Mouse (Mus musculus) ovary, adult 2 months (tissue): ENCODE measurements around the gene Cpt1b. TPM values are rescaled to one million over a fixed set of nuclear protein-coding genes. Genes with fewer than 3 reads are reported as not detected.

Experiments used
- polyA plus RNA-seq: library from polyadenylated mRNA; depleted of rRNA; stranded (reverse); fragments of >200 nt; gene quantifications from 2 replicates; pipeline ENCODE4 v1.2.3, GENCODE M21; 2012; rRNA removed

Gene Cpt1b
- 1.3 and 1.9 TPM in 2 replicates for polyA plus RNA-seq

DNA sequence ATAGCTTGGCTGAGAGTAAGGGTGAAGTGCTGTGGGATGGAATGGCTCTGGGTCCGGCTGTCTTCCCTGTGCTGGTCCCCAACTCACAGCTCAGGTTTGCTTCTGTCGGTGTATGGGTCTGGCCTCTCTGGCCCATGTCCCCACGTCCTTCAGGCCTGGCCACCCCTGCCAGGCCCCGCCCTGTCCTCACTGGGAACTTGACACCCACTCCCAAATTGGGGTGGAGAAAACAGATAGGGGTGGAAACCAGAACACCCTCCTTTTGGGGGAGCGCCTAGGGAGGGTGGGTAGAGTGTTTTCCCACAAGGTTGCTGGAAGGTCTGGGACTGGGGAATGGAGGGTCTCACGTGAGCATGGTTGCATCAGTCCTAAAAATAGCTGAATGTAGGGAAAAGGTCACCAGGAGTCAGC is at the start of gene Cpt1b:
Gene Cpt1b (minus strand): TSS at position 153 of the 411 bp plus-strand sequence.

DNA sequence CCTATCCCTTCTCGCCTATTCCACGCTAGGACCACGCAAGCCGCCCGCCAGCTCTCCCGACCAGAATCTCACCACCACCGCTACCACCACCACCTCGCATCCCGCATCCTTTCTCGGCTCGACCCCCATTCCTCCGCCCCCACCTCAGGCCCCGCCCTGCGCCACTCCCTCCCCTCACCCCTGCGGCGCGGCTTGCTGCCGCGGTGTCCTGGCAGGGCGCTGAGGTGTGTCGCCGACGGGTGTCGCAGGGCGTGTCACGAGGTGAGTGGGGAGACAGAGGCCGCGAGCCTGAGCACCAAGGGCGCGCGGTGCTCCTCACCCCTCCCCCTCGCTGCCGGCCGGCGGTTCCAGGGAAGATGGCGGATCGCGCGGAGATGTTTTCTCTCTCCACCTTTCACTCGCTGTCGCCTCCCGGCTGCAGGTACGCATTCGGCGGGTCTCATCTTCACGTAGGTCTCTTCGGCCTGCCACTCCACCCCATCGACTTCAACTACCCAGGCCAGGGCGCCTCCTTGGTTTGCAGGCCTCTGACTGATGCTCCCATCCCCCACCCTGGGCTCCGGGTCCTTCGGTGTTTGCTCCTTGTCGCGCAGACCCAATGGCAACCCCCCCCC is 28.3 kb upstream of the Cpt1b start, which contains the start of gene Mapk8ip2:
Gene Mapk8ip2 (plus strand): TSS at position 49 of the 614 bp plus-strand sequence.

DNA sequence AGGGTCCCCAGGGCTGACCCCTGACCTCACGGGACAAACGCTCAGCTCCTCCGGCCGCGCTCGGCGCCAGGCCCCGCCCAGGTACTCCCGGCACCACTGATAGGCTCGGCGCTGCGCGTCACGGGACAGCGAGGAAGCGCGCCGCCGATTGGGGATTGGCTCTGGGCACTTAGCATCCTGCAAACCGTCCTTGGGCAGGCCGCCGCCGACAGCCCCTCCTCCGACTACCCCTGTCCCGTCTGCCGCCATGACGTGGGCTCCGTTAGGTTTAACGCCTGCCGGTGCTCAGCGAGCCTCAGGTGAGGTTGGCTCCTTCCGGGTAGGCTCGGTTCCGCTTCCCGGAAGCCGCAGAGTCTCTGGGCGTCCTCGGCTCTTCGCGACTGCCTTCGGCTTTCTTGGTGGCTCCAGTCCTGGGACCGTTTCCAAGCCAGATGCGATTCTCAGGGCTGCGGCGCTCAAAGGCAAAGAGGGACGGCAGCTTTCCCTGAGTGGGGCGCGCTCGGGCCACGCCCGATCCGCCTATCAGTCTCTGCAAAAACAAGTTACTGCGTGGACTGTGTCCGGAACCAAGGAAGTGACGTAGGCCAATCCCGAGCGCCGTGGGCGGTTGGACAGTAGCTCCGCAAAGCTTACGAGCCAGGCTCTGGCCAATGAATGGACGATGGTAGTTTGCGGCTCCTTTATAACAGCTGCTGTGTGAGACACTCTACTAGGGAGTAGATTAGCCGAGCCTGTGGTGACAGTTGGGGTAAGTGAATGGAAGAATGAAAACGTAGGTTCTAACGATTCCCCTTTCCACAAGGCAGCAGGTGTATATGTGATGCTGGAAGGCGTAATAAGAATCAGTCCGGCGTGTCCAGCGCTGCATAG is 3.9 kb upstream of the Cpt1b start, which contains the start of the genes C730034F03Rik, Gm44502 and Chkb:
Gene C730034F03Rik (plus strand): TSS at position 238 of the 870 bp plus-strand sequence.
Gene Gm44502 (minus strand): TSS at position 345 of the 870 bp plus-strand sequence.
Gene Chkb (minus strand): TSS at position 557 of the 870 bp plus-strand sequence.

DNA sequence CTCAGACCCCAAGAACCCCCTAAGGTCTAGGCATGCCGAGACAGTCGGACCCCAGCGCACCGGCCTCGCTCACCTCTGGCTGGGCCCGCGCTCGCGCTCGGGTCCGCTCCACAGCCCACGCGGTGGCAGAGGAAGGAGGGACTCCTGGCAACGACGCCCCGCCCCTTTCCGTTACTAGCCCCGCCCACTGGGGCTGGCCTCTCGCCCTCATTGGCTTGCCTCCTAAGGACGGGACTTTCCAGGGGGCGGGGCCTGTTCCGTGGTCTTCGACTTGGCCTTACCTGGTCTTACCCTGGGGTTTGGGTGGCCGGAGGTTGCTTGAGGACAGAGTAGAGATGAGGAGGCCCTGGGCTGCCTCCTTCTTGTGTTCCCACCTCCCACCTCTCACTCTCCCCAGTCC is 15.5 kb downstream of the Cpt1b start, which contains the start of gene Syce3:
Gene Syce3 (minus strand): TSS at position 386 of the 400 bp plus-strand sequence.

DNA sequence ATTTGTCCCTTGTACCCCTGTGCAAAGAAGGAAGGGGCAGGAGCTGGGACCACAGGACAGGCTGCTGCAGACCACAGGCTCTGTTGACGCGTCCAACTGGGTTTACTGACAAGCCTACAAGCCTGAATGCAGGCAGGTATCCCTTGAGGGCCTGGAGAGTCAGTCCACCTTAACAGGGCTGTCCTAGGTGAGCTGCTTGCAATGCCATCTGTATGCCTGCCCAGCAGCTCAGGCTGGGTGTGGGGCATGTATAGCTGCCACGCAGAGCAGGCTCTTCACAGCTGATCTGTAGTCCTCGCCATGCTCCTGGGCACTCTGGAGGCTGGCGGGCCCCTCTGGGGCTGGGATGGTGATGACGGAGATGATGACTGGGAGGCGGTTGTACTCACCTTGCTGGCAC is 41.0 kb downstream of the Cpt1b start, which contains the start of gene Klhdc7b:
Gene Klhdc7b (plus strand): TSS at position 301 of the 400 bp plus-strand sequence.

DNA sequence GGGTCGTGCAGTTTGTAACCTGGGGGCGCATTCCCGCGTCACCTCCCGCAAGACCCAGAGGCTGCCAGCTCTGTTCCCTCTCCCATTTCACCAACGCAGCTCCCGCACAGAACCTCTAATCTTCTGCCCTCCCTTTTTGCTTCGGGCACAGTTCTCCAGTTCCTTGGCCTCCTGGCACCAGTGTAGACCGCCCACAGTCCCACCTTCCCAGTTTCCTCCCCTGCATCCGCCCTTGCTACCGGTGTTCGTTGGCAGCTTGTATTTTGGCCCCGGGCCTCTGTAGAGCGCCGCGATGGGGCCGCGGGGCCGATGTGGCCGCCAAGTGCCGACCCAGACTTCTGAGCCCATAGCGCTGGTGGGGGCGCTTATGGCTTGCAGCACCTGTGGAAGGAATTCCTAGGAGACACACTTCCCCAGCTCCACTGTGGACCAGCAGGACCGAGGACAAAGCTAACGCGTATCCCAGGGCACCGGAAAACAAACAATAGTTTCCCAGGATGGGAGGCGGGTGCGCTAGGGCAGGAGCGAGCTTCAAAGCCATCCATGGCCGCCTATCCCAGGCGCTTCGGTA is 46.7 kb downstream of the Cpt1b start, which contains the start of gene Odf3b:
Gene Odf3b (minus strand): TSS at position 452 of the 571 bp plus-strand sequence.

GRCm38 (mm10) chr15:89376957-89377356 is 48.7 kb downstream of the Cpt1b start, which contains the start of gene Tymp:
Tymp (minus strand) TSS chr15:89377039.

GRCm38 (mm10) chr15:89373762-89374248 is 51.9 kb downstream of the Cpt1b start, which contains the start of gene Sco2:
Sco2 (minus strand) TSS chr15:89373846.

Other genes with a start within 250 kb of the Cpt1b start
- 252 and 286 TPM in 2 replicates for gene Plxnb2, start 245.1 kb downstream of the Cpt1b start, polyA plus RNA-seq
- gene Dennd6b, start 229.4 kb downstream of the Cpt1b start, polyA plus RNA-seq: 28.0 and 31.9 TPM in 2 replicates
- 197 and 489 TPM in 2 replicates for gene Ppp6r2, start 214.3 kb downstream of the Cpt1b start, polyA plus RNA-seq
- gene Sbf1, start 110.6 kb downstream of the Cpt1b start, polyA plus RNA-seq: 256 and 291 TPM in 2 replicates
- 10.3 and 12.0 TPM in 2 replicates for gene Adm2, start 103.1 kb downstream of the Cpt1b start, polyA plus RNA-seq
- gene Miox, start 91.5 kb downstream of the Cpt1b start, polyA plus RNA-seq: 29.3 and 44.2 TPM in 2 replicates
- 61.3 and 76.7 TPM in 2 replicates for gene Lmf2, start 70.2 kb downstream of the Cpt1b start, polyA plus RNA-seq
- gene Ncaph2, start 70.1 kb downstream of the Cpt1b start, polyA plus RNA-seq: 210 and 215 TPM in 2 replicates
- gene Sco2, start 52.0 kb downstream of the Cpt1b start, polyA plus RNA-seq: 108 and 113 TPM in 2 replicates
- 22.0 and 32.3 TPM in 2 replicates for gene Tymp, start 48.8 kb downstream of the Cpt1b start, polyA plus RNA-seq
- 89.5 and 107 TPM in 2 replicates for gene Odf3b, start 46.6 kb downstream of the Cpt1b start, polyA plus RNA-seq
- 0.17 and 0.18 TPM in 2 replicates for gene Klhdc7b, start 40.9 kb downstream of the Cpt1b start, polyA plus RNA-seq
- gene Syce3, start 15.4 kb downstream of the Cpt1b start, polyA plus RNA-seq: not detected in 2 replicates
- 0.79 and 0.86 TPM in 2 replicates for gene C730034F03Rik, start 3.7 kb upstream of the Cpt1b start, polyA plus RNA-seq
- 1.8 and 3.8 TPM in 2 replicates for gene Gm44502, start 3.8 kb upstream of the Cpt1b start, polyA plus RNA-seq
- 40.5 and 57.3 TPM in 2 replicates for gene Chkb, start 4.0 kb upstream of the Cpt1b start, polyA plus RNA-seq
- 0.33 and 0.51 TPM in 2 replicates for gene Mapk8ip2, start 28.1 kb upstream of the Cpt1b start, polyA plus RNA-seq
- gene Arsa, start 51.6 kb upstream of the Cpt1b start, polyA plus RNA-seq: 38.4 and 43.7 TPM in 2 replicates
- gene Shank3, start 73.8 kb upstream of the Cpt1b start, polyA plus RNA-seq: 29.6 and 30.5 TPM in 2 replicates
- 1.2 and 1.8 TPM in 2 replicates for gene Acr, start 142.5 kb upstream of the Cpt1b start, polyA plus RNA-seq
- 25.7 and 33.3 TPM in 2 replicates for gene Rabl2, start 166.1 kb upstream of the Cpt1b start, polyA plus RNA-seq